Mouse (Mus musculus) stomach, embryonic 14.5 days (tissue): ENCODE data around the gene L3hypdh. TPM values are rescaled to one million over a fixed set of nuclear protein-coding genes. Genes with fewer than 3 reads are reported as not detected.

Experiments used
- ATAC-seq: fragments of 200-750 bp; cut with Nextera tagmentation; 2 replicates; pipeline ENCODE4 v1.8.0; 2017; ENCODE audit warnings: low read depth, moderate TSS enrichment; ENCODE audit not compliant: insufficient number of reproducible peaks, insufficient read depth, low FRiP score
- H3K27ac ChIP-seq: fragments of 300-500 bp; sonication (generic); 2 replicates; pipeline ENCODE4 v1.5.1; 2014; ENCODE audit warnings: mild to moderate bottlenecking, low read length, moderate library complexity, mixed read lengths
- H3K27me3 ChIP-seq: fragments of 300-500 bp; sonication (generic); 2 replicates; pipeline ENCODE4 v1.6.1; 2014; ENCODE audit warnings: low read length, control low read depth, mixed read lengths; ENCODE audit not compliant: control insufficient read depth, insufficient read depth
- H3K36me3 ChIP-seq: fragments of 300-500 bp; sonication (generic); 2 replicates; pipeline ENCODE4 v1.6.1; 2014; ENCODE audit warnings: mild to moderate bottlenecking, control low read depth, low read length, moderate library complexity, mixed read lengths; ENCODE audit not compliant: control insufficient read depth, insufficient read depth
- H3K4me1 ChIP-seq: fragments of 300-500 bp; sonication (generic); 2 replicates; pipeline ENCODE4 v1.6.1; 2014; ENCODE audit warnings: low read length, control low read depth, mixed read lengths; ENCODE audit not compliant: control insufficient read depth, insufficient read depth
- H3K4me2 ChIP-seq: fragments of 300-500 bp; sonication (generic); replicated peaks from 2 replicates; pipeline ENCODE4 v1.6.1; 2014; ENCODE audit warnings: low read depth, low read length, control low read depth
- H3K4me3 ChIP-seq: fragments of 300-500 bp; sonication (generic); 2 replicates; pipeline ENCODE4 v1.5.1; 2014; ENCODE audit warnings: low read depth, low read length, control low read depth
- H3K9ac ChIP-seq: fragments of 300-500 bp; sonication (generic); replicated peaks from 2 replicates; pipeline ENCODE4 v1.6.1; 2014; ENCODE audit warnings: low read depth, mild to moderate bottlenecking, control low read depth, low read length, moderate library complexity, mixed read lengths
- H3K9me3 ChIP-seq: fragments of 300-500 bp; sonication (generic); 2 replicates; pipeline ENCODE4 v1.6.1; 2016; ENCODE audit warnings: low read depth, low read length, control low read depth; ENCODE audit not compliant: control insufficient read depth
- WGBS: fragments of 180-500 bp; shearing (Covaris S2); extraction: QIAGEN DNeasy Blood & Tissue Kit; methylation state at CpG from one replicate; pipeline ENCODE4 v1.1.7; 2014; 5-methylcytosine and 5-hydroxymethylcytosine counted together
- microRNA-seq: library from miRNA; unstranded; fragments of <30 nt; microRNA quantifications from one replicate; pipeline ENCODE4, GENCODE M21; 2016
- polyA plus RNA-seq: library from polyadenylated mRNA; unstranded; fragments of >200 nt; fragmentation: Nextera tagmentation; extraction: Ambion mirVana; gene quantifications from 2 replicates; pipeline ENCODE4 v1.2.1, GENCODE M21; 2014

L3hypdh gene
- polyA plus RNA-seq, 1 experiment from 2014 or later: 16.6 TPM

DNA sequence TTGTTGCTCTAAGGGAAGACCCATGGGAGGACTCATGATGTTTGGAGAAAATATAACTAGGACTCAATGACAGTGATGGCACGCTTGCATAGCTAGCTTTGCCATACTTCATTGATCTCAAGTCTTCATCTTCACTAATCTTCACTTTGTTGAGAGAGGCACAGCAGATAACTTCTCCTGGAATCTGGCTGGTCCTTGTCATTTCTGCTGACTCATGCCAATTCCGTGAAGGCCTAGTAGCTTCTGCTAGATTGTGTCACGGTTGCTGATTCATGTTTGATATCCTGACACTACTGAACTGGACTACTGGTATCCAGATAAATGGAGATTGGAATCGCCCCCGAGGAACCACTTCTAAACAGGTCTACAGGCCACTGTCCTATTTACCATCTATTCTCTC is 61.7 kb downstream of the L3hypdh start:
- WGBS: 94% methylated on average over 5 of the region's 5 CpGs
- no peak for ATAC-seq
- Histone ChIP-seq H3K4me3 (no peak overlapping the region), H3K4me1 (peaks cover 6% of the 10 kb centered on the region; the same call in 1 of the 2 replicates), H3K27ac (no peak overlapping the region), H3K36me3 (no peaks in the 10 kb centered on the region), H3K9me3 (no peaks in the 10 kb centered on the region; the same call in 1 of the 2 replicates), H3K27me3 (no peaks in the 10 kb centered on the region), H3K9ac (no peak overlapping the region), H3K4me2 (no peak overlapping the region)

Small RNA genes within 50 kb of the gene (microRNA-seq; reads per million reads assigned to microRNA genes)
- not detected for gene Gm24466

Other genes starting within 250 kb of the L3hypdh start
- gene Gpr135, start 14.3 kb downstream of the L3hypdh start, polyA plus RNA-seq: 0.75 and 1.3 TPM in 2 replicates
- 58.8 and 62.8 TPM in 2 replicates for gene Jkamp, start 150 bp upstream of the L3hypdh start, polyA plus RNA-seq
- not detected in 2 replicates for gene Ccdc175, start 99.6 kb upstream of the L3hypdh start, polyA plus RNA-seq